Mouse (Mus musculus): ENCODE data around the gene Ppm1g.

Ppm1g gene

GRCm38 (mm10) chr5:31192045-31192938 is 28.2 kb downstream of the Ppm1g start:
- DNase-seq (ENCODE audit: low read depth): no peak

GRCm38 (mm10) chr5:31190201-31190600 is 30.3 kb downstream of the Ppm1g start:
- DNase-seq (ENCODE audit: low read depth): no peak

- DNase-seq (ENCODE audit: low read depth): peak; percentile 61
Observed at GRCm38 (mm10) chr5:31188223-31188840, 32.2 kb downstream of the Ppm1g start.

GRCm38 (mm10) chr5:31183678-31184077 is 36.8 kb downstream of the Ppm1g start:
- no peak for DNase-seq (ENCODE audit: low read depth)

GRCm38 (mm10) chr5:31181183-31181770 is 39.2 kb downstream of the Ppm1g start:
- no peak for DNase-seq (ENCODE audit: low read depth)

DNA sequence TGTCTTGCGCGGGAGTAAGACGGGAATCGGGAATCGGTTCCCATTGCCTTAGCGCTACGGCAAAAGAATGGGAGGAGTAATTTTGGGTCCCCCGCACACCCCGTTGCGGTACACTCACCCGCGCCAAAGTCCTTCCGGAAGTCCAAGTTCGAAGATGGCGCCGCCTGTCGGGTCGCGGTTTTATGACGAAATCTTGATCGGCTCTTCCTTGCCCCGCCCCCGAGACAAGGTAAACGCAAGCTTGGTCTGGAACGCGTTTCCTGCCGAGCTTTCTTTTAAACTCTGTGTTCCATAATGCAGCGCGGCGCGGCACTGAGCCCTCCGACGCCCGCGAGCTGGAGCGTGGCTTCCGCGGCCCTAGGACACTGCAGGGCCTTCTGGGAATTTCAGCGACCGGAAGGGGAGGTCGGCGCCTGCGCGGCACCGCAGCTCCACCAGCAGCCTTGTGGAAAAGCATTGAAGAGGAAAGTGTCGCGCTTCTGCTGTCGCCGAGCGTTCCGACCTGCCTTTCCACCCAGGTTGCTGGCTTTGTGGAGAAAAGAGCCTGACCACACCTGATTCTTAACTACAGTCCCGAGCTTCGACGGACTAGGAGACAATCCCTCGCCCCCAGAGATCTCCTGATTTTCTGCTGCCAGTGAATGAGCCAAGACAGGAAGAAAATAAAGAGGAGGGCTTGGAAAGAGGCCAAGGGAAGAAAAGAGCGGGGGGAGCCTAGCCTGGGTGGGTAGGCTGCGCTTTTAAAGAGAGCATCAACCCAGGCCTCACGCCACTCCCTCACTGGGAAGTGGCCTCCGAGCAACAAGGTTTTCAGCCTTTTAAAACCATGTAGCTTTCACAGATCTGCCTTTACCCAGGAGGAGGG is 40.5 kb downstream of the Ppm1g start, which contains the start of the genes Gm29609 and Gtf3c2:
Gm29609 (minus strand) TSS at position 146 of the 865 bp plus-strand sequence.
Gtf3c2 (minus strand) TSS at position 379 of the 865 bp plus-strand sequence.
- peak; percentile 99 for DNase-seq (ENCODE audit: low read depth)

GRCm38 (mm10) chr5:31179301-31179765 is 41.2 kb downstream of the Ppm1g start:
- DNase-seq (ENCODE audit: low read depth): no peak

DNA sequence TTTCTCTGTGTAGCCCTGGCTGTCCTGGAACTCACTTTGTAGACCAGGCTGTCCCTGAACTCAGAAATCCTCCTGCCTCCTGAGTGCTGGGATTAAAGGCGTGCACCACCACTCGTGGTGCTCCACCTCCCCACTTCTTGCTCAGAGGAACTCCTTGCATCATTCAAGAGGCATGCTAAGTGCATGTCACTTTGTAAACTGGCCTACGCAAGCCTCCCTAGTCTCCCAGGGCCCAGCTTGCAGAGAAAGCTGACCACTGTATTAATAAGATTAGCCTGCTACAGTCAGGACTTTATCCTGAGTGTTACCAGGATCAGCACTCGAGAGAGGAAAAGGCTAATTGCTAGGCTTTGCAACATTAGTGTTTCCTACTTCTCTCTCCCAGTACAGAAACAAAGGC is 51.9 kb downstream of the Ppm1g start:
- DNase-seq (ENCODE audit: low read depth): no peak

GRCm38 (mm10) chr5:31164878-31165277 is 55.6 kb downstream of the Ppm1g start:
- DNase-seq (ENCODE audit: low read depth): no peak

- no peak for DNase-seq (ENCODE audit: low read depth)
Observed at GRCm38 (mm10) chr5:31162462-31162861, 58.0 kb downstream of the Ppm1g start.

DNA sequence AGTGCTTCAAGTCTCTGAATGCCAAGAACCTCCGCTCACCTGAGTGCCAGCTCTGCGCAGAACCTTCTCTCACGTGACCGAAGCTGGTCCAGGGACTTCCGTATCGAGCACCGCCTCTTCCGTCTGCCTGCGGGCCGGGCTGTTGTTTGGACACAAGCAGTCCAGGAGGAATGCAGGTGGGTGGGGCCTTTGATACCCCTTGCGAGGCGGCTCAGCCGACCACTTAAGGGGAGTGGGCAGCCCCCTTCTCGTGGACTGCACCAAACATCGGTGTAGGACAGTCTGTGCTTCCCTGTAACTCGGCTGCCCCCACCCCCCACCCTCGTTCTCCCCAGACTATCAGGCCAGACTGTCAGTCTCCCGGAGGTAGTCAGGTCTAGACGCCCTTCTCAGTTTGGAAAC is 66.3 kb downstream of the Ppm1g start, which contains the start of gene Mpv17:
Mpv17 (minus strand) TSS at position 100 of the 402 bp plus-strand sequence.
- DNase-seq (ENCODE audit: low read depth): peak; percentile 78

GRCm38 (mm10) chr5:31153516-31154151 is 66.9 kb downstream of the Ppm1g start:
- no peak for DNase-seq (ENCODE audit: low read depth)

All from naive thymus-derived CD4-positive, alpha-beta T cell, adult 2 months (primary cell).